Mouse (Mus musculus) heart, postnatal 0 days (tissue): ENCODE measurements around the gene Emp3.

Experiments
- CTCF ChIP-seq: IDR thresholded peaks from 2 replicates; pipeline ENCODE4 v1.5.1; 2016; ENCODE audit warnings: antibody characterized with exemption, control low read depth, low read depth
- EP300 ChIP-seq: IDR thresholded peaks from 2 replicates; pipeline ENCODE4 v1.6.1; 2016; ENCODE audit warnings: antibody characterized with exemption, low read depth

GRCm38 (mm10) chr7:45873061-45873947 lies 47.9 kb downstream of the Emp3 start:
- TF ChIP-seq CTCF, result peak; percentile 16; the same call in 1 of the 2 replicates
- TF ChIP-seq EP300, result no peak
